Mouse (Mus musculus): ENCODE results near the gene Tbc1d10b.

Gene Tbc1d10b

DNA sequence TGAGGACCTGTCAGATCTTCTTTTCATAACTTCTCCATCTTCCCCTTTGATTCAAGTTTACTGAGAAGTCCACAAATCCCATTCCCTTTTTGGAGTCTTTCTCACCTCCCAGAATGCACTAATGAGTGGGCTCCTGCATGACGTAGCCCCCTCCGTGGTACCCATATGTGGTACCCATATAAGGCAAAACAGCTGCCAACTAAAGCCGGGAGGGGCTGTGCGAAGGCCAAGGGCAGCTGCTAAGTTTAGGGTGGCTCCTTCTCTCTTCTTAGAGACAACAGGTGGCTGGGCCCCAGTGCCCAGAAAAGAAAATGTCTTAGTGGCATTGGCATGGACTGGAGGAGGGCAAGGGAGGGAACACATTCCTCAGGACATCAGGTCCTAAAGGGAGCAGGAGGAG, 2.0 kb upstream of the Tbc1d10b start:
- in situ Hi-C loops (cut with MboI; ENCODE audit: unreplicated experiment in 2 of 2) = loop anchor here in 1 of 2 experiments (10.0 kb wide), 1 partner anchor 385 kb away; no protein-coding TSS in a partner anchor

DNA sequence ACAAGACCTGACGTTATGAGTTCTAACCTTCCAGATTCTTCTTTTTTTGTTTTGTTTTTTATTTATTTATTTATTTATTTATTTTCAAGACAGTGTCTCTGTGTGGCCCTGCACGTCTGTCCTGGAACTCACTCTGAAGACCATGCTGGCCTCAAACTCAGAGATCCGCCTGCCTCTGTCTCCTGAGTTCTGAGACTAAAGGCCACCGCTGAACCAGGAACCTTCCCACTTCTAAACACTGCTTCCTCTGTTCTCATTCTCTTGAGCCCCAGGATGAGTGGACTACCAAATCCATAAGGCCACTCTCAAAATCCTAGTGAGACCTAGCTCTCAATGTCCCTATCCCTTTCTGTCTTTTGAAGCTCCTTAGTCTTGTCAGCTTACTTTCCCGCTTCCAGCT, 1.6 kb upstream of the Tbc1d10b start:
- in situ Hi-C loops (cut with MboI; ENCODE audit: unreplicated experiment in 2 of 2) = loop anchor here in 1 of 2 experiments (10.0 kb wide), 1 partner anchor 385 kb away; no protein-coding TSS in a partner anchor

DNA sequence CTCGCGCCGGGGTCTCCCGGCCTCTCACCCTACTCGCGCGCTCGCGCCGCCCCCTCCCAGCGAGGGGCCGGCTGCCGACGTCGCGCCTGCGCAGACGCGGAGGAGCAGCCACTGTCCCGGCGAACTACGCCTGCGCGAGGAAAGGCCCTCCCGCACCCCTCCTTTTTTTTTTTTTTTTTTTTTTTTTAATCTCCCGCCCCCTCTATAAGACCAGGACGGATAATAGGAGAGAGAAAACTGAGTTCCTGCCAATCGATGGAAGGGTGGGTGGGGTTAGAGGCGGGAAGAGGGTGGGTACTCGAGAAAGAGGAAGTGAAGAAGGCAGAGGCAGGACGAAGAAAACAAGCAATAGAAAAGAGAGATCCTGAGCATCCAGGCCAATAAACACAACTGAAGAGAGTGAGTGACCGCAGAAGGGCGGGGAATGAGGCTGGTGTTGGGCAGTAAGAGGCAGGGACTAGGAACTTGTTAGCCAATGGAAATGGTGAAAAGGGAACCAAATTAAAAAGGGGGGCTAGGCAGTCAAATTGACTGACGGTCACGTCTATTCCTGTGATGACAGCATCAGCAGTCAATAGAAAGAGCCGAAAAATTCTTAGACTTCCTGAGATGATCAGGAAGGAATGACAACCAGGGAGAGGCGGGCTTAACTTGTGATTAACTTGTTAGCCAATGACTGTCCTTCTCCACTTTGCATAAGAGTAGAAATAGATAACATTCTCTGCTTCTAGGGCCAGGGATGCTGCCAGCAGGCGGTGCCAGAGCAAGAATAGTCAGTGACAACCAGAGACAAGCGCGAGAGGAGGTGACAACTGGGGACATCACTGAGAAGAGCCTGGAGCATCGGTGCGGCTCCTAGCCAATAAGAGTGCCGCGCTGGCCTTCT, 528 bp upstream of the Tbc1d10b start, which contains the start of gene Mylpf:
Mylpf (plus strand) TSS at position 338 of the 886 bp plus-strand sequence.
- in situ Hi-C loops (cut with MboI; ENCODE audit: unreplicated experiment in 2 of 2) = no loop called here

- in situ Hi-C loops (cut with MboI; ENCODE audit: unreplicated experiment in 2 of 2) = no loop called here
These were observed 634 bp downstream of the Tbc1d10b start for GRCm38 (mm10) chr7:127207374-127208294.

DNA sequence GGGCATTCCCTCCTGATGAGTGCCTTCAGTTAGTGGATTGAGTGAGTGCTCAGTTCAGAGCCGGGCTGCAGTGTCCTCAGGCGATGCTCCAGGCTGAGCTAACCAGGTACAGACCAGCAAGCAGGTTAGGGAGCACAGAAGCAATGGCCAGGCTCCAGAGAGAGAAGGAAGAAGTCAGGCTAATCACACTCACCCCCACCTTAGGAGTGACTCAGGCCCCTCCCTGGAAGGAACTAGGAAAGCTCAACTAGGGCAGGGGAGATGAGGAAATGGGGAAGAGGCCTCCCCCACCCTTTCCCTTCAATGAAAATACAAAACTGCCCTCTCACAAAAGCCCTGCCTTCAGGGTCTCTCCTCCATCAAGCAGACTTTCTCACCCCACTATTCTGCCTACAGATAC, 1.7 kb downstream of the Tbc1d10b start:
- in situ Hi-C loops (cut with MboI; ENCODE audit: unreplicated experiment in 2 of 2) = no loop called here

DNA sequence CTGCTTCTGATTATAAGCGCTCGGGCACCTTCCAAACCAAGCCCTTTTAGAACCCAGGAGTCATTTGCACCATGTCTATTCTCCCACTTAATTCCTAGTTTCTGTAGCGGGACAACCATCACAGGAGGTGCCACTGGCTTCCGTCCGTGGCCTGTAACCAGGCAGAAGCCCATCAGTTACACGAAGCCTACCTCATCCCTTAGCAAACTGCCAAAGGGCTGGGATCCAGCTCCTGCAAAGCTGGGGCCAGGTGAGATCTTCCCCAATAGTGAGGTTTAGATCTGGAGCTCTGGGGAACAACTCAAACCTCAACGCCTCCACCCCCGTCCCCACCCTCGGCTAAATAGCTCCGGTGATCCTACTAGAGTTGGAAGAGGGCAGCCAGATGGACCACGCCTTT, 11.8 kb downstream of the Tbc1d10b start:
- in situ Hi-C loops (cut with MboI; ENCODE audit: unreplicated experiment in 2 of 2) = no loop called here

GRCm38 (mm10) chr7:127195544-127196295, 12.5 kb downstream of the Tbc1d10b start, which contains the start of gene Cd2bp2:
Cd2bp2 (minus strand) TSS chr7:127196050.
- in situ Hi-C loops (cut with MboI; ENCODE audit: unreplicated experiment in 2 of 2) = no loop called here

DNA sequence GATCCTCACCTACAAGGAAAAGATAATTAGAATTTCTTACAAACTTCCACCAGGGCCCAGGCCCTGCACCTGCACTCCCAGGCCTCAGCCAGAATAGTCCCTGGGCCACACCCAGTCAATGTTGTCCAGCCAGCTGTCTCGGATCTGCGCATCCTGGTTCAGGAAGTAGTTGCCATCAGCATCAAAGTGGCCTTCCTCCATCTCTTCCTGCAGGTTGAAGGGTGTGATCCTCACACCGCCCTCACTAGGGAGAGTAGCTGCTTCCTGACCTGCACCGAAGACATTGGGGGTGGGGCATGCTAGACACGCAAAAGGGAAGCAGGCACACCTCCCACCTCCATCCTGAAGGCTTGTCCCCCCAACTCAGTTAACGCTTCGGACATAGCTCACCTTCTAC, 13.6 kb downstream of the Tbc1d10b start:
- in situ Hi-C loops (cut with MboI; ENCODE audit: unreplicated experiment in 2 of 2) = no loop called here

- in situ Hi-C loops (cut with MboI; ENCODE audit: unreplicated experiment in 2 of 2) = no loop called here
These were observed 14.1 kb downstream of the Tbc1d10b start for GRCm38 (mm10) chr7:127194011-127194632.

- in situ Hi-C loops (cut with MboI; ENCODE audit: unreplicated experiment in 2 of 2) = no loop called here
These were observed 15.3 kb downstream of the Tbc1d10b start for GRCm38 (mm10) chr7:127192989-127193388.

DNA sequence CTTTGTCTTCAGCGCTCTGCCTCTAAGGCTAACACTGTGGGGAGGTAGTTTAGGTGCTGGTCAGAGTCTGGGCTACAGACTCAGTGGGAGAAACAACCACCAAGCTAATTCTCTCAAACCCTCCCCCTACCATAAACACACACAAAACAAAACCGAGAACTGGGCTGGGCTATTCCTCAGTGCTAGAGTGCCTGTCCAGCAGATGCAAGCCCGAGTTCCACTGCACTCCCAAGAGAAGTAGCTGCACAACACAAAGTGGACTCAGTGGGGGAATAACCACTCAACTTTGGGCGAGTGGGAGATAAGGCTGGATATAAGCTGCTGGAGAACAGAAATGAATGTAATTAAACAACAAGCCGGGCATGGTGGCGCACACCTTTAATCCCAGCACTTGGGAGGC, 17.6 kb downstream of the Tbc1d10b start:
- in situ Hi-C loops (cut with MboI; ENCODE audit: unreplicated experiment in 2 of 2) = no loop called here

DNA sequence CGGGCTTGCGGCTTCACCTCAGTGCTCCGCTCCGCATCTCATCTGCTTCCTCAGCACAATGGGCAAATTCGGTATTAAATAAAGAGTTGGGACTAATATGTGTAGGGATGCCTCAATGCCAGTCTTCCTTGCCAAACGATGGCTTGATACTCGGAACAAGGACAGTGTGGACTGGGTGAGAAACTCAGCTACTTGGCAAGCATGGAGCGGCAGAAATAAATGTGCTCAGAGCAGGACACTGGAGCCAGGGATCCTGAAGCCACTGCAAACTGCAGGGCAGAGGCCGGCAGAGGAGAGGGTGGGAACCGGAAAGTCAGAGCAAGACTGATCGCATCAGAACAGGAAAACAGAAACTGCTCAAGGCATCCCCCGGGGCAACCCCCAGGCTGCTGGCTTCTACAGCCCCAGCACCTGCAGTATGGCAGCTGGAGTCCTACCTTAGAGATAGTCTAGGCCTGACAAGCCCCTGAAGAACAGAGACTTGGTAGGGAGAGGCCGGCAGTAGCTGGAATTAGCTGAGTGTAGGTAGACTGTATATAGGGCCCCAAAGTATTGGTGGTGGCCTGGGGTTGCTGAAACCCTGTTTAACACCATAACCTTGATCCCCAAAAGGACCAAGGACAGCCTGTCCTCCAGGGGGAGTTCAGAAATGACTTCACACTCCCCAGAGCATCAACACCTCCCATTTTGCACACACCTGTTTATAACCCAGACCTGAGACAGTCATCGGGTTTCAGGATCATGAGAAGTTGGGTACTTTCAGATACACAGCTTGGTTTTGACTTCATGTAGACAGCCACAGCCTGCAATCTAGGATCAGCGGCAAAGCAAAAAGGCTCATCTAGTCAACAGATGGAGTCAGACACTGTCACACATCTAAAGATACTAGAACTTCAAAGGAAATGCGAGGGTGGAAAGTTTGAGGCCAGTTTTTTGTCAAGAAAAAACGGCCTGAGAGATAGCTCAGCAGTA, 19.7 kb downstream of the Tbc1d10b start:
- in situ Hi-C loops (cut with MboI; ENCODE audit: unreplicated experiment in 2 of 2) = loop anchor here in 1 of 2 experiments (10.0 kb wide), 1 partner anchor 354 kb away; the partner anchor contains the start of gene 4930451I11Rik

GRCm38 (mm10) chr7:127187351-127187750, 20.9 kb downstream of the Tbc1d10b start:
- in situ Hi-C loops (cut with MboI; ENCODE audit: unreplicated experiment in 2 of 2) = loop anchor here in 1 of 2 experiments (10.0 kb wide), 1 partner anchor 353 kb away; the partner anchor contains the start of gene 4930451I11Rik

- in situ Hi-C loops (cut with MboI; ENCODE audit: unreplicated experiment in 2 of 2) = loop anchor here in 1 of 2 experiments (10.0 kb wide), 1 partner anchor 351 kb away; the partner anchor contains the start of gene 4930451I11Rik
These were observed 22.7 kb downstream of the Tbc1d10b start for GRCm38 (mm10) chr7:127185601-127186000.

- in situ Hi-C loops (cut with MboI; ENCODE audit: unreplicated experiment in 2 of 2) = loop anchor here (5.0 to 10.0 kb wide), 3 partner anchors 47 to 350 kb away; partner anchors contain the start of genes 4930451I11Rik (in 1 of the 2) and Spn (in 1 of the 2)
These were observed 23.5 kb downstream of the Tbc1d10b start for GRCm38 (mm10) chr7:127184720-127185119.

DNA sequence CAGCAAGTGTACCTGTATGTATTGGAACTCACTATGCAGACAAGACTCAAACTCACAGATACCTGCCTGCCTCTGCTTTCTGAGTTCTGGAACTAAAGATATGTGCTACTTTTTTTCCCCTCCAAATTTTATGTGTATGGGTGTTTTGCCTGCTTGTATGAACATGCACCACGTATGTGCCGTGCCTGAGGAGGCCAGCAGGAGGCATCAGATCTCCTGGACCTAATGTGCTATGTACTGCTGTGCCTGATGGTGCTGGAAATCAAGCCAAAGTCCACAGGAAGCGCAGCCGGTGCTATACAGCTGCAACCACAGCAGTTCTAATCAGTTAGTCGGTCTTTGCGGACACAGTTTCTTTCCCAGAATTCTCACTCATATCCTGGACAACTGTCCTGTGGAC, 24.4 kb downstream of the Tbc1d10b start:
- in situ Hi-C loops (cut with MboI; ENCODE audit: unreplicated experiment in 2 of 2) = loop anchor here (5.0 to 10.0 kb wide), 3 partner anchors 47 to 349 kb away; partner anchors contain the start of genes 4930451I11Rik (in 1 of the 2) and Spn (in 1 of the 2)

GRCm38 (mm10) chr7:127183345-127183744, 24.9 kb downstream of the Tbc1d10b start:
- in situ Hi-C loops (cut with MboI; ENCODE audit: unreplicated experiment in 2 of 2) = loop anchor here (5.0 to 10.0 kb wide), 3 partner anchors 46 to 349 kb away; partner anchors contain the start of genes 4930451I11Rik (in 1 of the 2) and Spn (in 1 of the 2)

DNA sequence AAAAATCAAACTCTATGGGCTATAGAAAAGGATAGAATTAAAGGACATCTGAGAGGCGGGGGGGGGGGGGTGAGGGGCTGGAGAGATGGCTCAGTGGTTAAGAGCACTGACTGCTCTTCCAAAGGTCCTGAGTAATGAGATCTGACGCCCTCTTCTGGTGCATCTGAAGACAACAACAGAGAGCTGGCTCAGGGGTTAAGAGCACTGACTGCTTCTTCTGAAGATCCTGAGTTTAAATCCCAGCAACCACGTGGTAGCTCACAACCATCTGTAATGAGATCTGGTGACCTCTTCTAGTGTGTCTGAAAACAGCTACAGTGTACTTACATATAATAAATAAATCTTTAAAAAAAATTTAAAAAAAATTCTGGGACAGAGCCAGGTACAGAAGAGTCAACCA, 26.5 kb downstream of the Tbc1d10b start:
- in situ Hi-C loops (cut with MboI; ENCODE audit: unreplicated experiment in 2 of 2) = loop anchor here (5.0 to 10.0 kb wide), 3 partner anchors 44 to 347 kb away; partner anchors contain the start of genes 4930451I11Rik (in 1 of the 2) and Spn (in 1 of the 2)

Data from v-Abl transformed pro-B cells (cell line).